Mouse (Mus musculus) ES-Bruce4 (cell line): ENCODE results near the gene Acan. TPM values are rescaled to one million over a fixed set of nuclear protein-coding genes. Genes with fewer than 3 reads are reported as not detected.

Experiments
- H3K27ac ChIP-seq: 2 replicates; pipeline ENCODE4 v1.5.1; 2012; ENCODE audit warnings: low read length, inconsistent platforms; ENCODE audit not compliant: insufficient read depth
- H3K27me3 ChIP-seq: 2 replicates; pipeline ENCODE4 v1.6.1; 2012; ENCODE audit warnings: mild to moderate bottlenecking, low read length, inconsistent platforms; ENCODE audit not compliant: control insufficient read depth, poor library complexity, insufficient read depth, severe bottlenecking
- H3K36me3 ChIP-seq: 2 replicates; pipeline ENCODE4 v1.6.1; 2012; ENCODE audit warnings: inconsistent platforms, mild to moderate bottlenecking, low read length, moderate library complexity; ENCODE audit not compliant: control insufficient read depth, poor library complexity, insufficient read depth, severe bottlenecking
- H3K4me1 ChIP-seq: one replicate; pipeline ENCODE4 v1.8.1; 2011; ENCODE audit warnings: low read length; ENCODE audit not compliant: control insufficient read depth, insufficient read depth
- H3K4me3 ChIP-seq: 2 replicates; pipeline ENCODE4 v1.5.1; 2011; ENCODE audit warnings: low read depth, mild to moderate bottlenecking, low read length
- H3K9ac ChIP-seq: 2 replicates; pipeline ENCODE4 v1.6.1; 2012; ENCODE audit warnings: low read depth, mild to moderate bottlenecking, inconsistent platforms; ENCODE audit not compliant: poor library complexity, severe bottlenecking
- H3K9me3 ChIP-seq: replicated peaks from 2 replicates; pipeline ENCODE4 v1.6.1; 2012; ENCODE audit warnings: mild to moderate bottlenecking, low read length, inconsistent platforms; ENCODE audit not compliant: control insufficient read depth, poor library complexity, insufficient read depth, severe bottlenecking
- CTCF ChIP-seq: IDR thresholded peaks from one replicate; pipeline ENCODE4 v1.8.1; 2011; ENCODE audit warnings: low read depth, low read length
- EP300 ChIP-seq: IDR thresholded peaks from 2 replicates; pipeline ENCODE4 v1.6.1; 2011; ENCODE audit warnings: low read depth, low read length; ENCODE audit not compliant: insufficient read depth
- POLR2A ChIP-seq: IDR thresholded peaks from one replicate; pipeline ENCODE4 v1.8.1; 2011; ENCODE audit warnings: low read length; ENCODE audit not compliant: insufficient read depth
- polyA plus RNA-seq: library from polyadenylated mRNA; stranded (reverse); fragments of >200 nt; gene quantifications from 2 replicates; pipeline ENCODE4 v1.2.4, GENCODE M21; 2011; ENCODE audit warnings: low read depth; ENCODE audit not compliant: missing spikeins, insufficient read depth, insufficient read length

Gene Acan
- polyA plus RNA-seq, 1 experiment, result 2.0 TPM

- Histone ChIP-seq H3K9ac (peak overlapping the region; percentile 18), H3K4me3 (peak overlapping the region; percentile 59), H3K27me3 (peaks cover 7% of the 10 kb centered on the region; the same call in 1 of the 2 replicates), H3K9me3 (no peaks in the 10 kb centered on the region), H3K27ac (no peak overlapping the region), H3K4me1 (no peaks in the 10 kb centered on the region), H3K36me3 (no peaks in the 10 kb centered on the region)
- TF ChIP-seq EP300 (no peak), CTCF (no peak), POLR2A (no peak)
Observed at GRCm38 (mm10) chr7:79052521-79053382, 531 bp upstream of the Acan start.

- Histone ChIP-seq H3K9me3 (no peaks in the 10 kb centered on the region), H3K4me3 (no peak overlapping the region), H3K4me1 (no peaks in the 10 kb centered on the region), H3K27me3 (peaks cover 7% of the 10 kb centered on the region; the same call in 1 of the 2 replicates), H3K36me3 (no peaks in the 10 kb centered on the region), H3K27ac (no peak overlapping the region), H3K9ac (no peak overlapping the region)
- no peak for TF ChIP-seq POLR2A
- TF ChIP-seq EP300, result no peak
- TF ChIP-seq CTCF, result no peak
Observed at GRCm38 (mm10) chr7:79054111-79054510, 828 bp downstream of the Acan start.

- Histone ChIP-seq H3K36me3 (no peaks in the 10 kb centered on the region), H3K9me3 (no peaks in the 10 kb centered on the region), H3K4me3 (no peak overlapping the region), H3K27me3 (peaks cover 5% of the 10 kb centered on the region; the same call in 1 of the 2 replicates), H3K27ac (no peak overlapping the region), H3K4me1 (no peaks in the 10 kb centered on the region), H3K9ac (no peak overlapping the region)
- TF ChIP-seq POLR2A, result no peak
- peak; percentile 55 for TF ChIP-seq CTCF
- no peak for TF ChIP-seq EP300
Observed at GRCm38 (mm10) chr7:79058546-79058945, 5.3 kb downstream of the Acan start.

GRCm38 (mm10) chr7:79067466-79067865, 14.2 kb downstream of the Acan start:
- Histone ChIP-seq H3K27ac (no peak overlapping the region), H3K36me3 (no peaks in the 10 kb centered on the region), H3K4me1 (no peaks in the 10 kb centered on the region), H3K27me3 (no peaks in the 10 kb centered on the region), H3K4me3 (no peak overlapping the region), H3K9me3 (no peaks in the 10 kb centered on the region), H3K9ac (no peak overlapping the region)
- TF ChIP-seq POLR2A (no peak), EP300 (no peak), CTCF (no peak)

- H3K4me1 ChIP-seq, result no peaks in the 10 kb centered on the region
Observed at GRCm38 (mm10) chr7:79068231-79068630, 14.9 kb downstream of the Acan start.

GRCm38 (mm10) chr7:79079212-79079611, 25.9 kb downstream of the Acan start:
- no peak overlapping the region for H3K4me3 ChIP-seq
- H3K9ac ChIP-seq, result no peak overlapping the region
- H3K27me3 ChIP-seq, result no peaks in the 10 kb centered on the region
- TF ChIP-seq EP300 (no peak), CTCF (no peak), POLR2A (no peak)
- no peak overlapping the region for H3K27ac ChIP-seq
- no peaks in the 10 kb centered on the region for H3K9me3 ChIP-seq
- H3K4me1 ChIP-seq, result no peaks in the 10 kb centered on the region
- no peaks in the 10 kb centered on the region for H3K36me3 ChIP-seq

More at GRCm38 (mm10) chr7:79068231-79068630, 14.9 kb downstream of the Acan start:
- Histone ChIP-seq H3K36me3 (no peaks in the 10 kb centered on the region), H3K9ac (no peak overlapping the region), H3K4me3 (no peak overlapping the region), H3K9me3 (no peaks in the 10 kb centered on the region), H3K27ac (no peak overlapping the region), H3K27me3 (no peaks in the 10 kb centered on the region)
- TF ChIP-seq POLR2A, result no peak
- TF ChIP-seq EP300, result no peak
- no peak for TF ChIP-seq CTCF
